Mouse (Mus musculus) inflammation-experienced regulatory T-cells (primary cell): ENCODE measurements around the gene Phgdh. TPM values are rescaled to one million over a fixed set of nuclear protein-coding genes. Genes with fewer than 3 reads are reported as not detected.

Experiments used
- polyA plus RNA-seq, 2 experiments: library from polyadenylated mRNA; unstranded; fragments of 100-300 nt; shearing (Covaris generic); gene quantifications; one replicate each; pipeline ENCODE4 v1.2.1; 2017

Gene Phgdh
- 100 to 1,000 TPM; 149 to 165 TPM for polyA plus RNA-seq

GRCm38 (mm10) chr3:98339706-98340109, at the start of gene Phgdh:
Phgdh (minus strand) TSS chr3:98339990.

DNA sequence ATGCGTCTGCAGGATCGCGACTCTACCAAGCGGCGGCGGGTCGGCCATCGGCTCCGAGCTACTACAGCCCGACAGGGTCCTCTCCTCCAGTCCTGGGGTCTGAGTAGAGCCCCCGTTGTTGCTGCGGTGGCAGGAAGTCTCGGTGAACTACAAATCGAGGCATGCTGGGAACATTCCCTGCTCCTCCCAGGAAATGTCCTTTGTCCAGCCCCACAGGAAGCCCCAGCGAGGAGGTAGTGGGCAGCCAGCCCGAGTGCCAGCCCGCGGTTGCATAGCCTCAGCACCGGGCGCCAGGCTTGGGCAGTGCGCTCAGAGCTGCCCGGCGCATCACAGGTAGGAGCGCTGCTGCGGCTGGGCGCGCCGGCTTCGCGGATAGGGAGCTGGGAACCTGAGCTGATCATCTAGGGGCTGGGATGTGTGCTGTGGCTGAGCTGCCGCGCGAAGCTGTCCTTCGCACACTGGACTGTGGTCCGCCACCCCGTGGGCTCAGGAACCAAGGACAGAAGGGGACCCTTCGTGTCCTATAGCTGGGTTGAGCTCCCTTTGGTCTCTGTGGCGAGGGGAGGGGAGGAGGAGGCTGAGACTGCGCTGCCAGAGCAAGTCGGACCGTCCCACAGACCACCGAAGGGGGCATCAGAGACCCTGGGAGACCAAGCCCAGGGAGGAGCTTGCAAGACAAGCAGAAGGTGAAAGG, 42.6 kb upstream of the Phgdh start, which contains the start of gene Zfp697:
TSS of gene Zfp697 (plus strand) at position 216 of the 694 bp plus-strand sequence.

GRCm38 (mm10) chr3:98280204-98280932, 59.4 kb downstream of the Phgdh start, which contains the start of gene Hmgcs2:
Hmgcs2 (plus strand) TSS chr3:98280435.

Other genes with a start within 250 kb of the Phgdh start
- under 1 TPM; 0.18 to 0.23 TPM for gene Adam30, start 179.4 kb downstream of the Phgdh start, polyA plus RNA-seq
- not detected for gene Reg4, start 117.8 kb downstream of the Phgdh start, polyA plus RNA-seq
- gene Hmgcs2, start 59.6 kb downstream of the Phgdh start, polyA plus RNA-seq, result under 1 TPM; 0.14 to 0.72 TPM
- 1 to 10 TPM in 1 of 2 experiments, under 1 TPM in 1; 0.42 to 1.2 TPM for gene Zfp697, start 42.5 kb upstream of the Phgdh start, polyA plus RNA-seq
- 1 to 10 TPM in 1 of 2 experiments, not detected in 1; 1.2 TPM for gene Gm4450, start 117.1 kb upstream of the Phgdh start, polyA plus RNA-seq
- not detected for gene Hsd3b4, start 170.5 kb upstream of the Phgdh start, polyA plus RNA-seq
- not detected for gene Gm10681, start 248.8 kb upstream of the Phgdh start, polyA plus RNA-seq